Mouse (Mus musculus) layer of hippocampus, adult 9-10 months (tissue): ENCODE data around the gene Tcf7l1.

Experiments
- DNase-seq: peaks from one replicate; pipeline ENCODE4 v3.0.0; 2022; ENCODE audit warnings: low spot score

Gene Tcf7l1

DNA sequence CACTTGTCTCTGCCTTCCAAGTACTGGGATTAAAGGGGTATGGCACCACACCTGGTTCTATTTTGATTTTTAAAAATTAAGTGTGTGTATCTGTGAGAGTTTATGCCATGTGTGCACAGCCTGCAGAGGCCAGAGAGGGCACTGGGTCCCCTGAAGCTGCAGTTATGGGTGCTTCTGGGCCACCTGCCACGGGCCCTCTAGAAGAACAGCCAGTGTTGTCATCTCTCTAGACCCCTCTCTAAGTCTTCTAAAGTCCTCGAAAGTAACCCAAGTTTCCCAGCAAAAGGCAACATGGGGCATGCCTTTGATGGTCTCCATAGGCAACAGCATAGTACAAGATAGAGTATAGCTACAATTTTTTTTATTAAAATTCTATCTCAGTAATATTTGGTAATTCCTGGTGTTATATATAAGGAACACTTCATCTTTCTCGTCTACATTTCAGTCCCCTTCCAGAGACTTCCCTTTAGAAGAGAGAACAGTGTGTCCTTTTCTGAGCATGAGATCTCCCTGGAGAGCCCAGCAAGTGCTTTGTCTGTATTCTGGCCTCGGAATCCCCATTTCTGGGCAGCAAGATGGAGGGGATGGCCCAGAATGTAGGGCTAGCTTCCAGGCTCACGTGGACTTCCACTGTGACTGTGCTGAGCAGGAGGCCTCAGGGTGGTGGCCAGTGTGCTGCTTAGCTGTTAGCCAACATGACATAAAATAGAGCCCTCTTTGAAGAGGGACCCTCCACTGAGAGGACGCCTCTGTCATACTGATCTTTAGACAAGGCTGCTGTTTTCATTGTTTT is 195.8 kb downstream of the Tcf7l1 start:
- DNase-seq = no peak

DNA sequence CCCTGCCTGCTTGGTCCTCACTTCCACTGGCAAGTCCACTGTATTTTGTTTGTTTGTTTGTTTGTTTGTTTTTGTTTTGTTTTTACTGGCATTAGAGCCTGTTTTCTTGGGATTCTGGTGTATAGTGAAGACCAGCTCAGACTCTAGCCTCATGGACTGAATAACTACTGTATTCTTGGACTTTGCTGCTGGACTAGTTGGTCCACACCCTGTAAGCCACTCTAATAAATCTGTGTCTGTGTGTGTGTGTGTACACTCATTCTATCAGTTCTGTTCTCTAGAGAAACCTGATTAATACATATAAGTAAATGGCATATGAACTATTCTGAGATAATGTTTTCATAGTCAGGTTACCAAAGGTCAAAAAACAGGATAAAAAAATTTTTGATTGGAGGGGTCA is 198.9 kb downstream of the Tcf7l1 start:
- no peak for DNase-seq

DNA sequence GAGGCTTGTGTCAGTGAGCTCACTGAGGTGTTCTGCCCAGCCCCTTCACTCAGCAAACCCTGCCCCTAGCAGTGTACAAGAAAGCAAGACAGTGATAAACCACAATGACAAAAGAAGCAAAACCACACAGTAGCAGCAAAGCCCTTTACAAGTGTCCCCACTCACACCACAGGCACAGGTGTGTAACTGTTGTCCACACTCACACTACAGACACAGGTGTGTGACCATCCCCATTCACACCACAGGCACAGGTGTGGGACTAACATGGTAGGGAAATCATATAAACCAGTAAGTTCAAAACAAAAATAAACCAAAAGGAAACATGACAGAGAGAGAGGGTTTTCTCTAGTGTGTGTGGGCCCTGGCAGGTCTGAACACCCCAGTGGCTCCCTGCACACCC is 200.7 kb downstream of the Tcf7l1 start:
- DNase-seq = no peak

DNA sequence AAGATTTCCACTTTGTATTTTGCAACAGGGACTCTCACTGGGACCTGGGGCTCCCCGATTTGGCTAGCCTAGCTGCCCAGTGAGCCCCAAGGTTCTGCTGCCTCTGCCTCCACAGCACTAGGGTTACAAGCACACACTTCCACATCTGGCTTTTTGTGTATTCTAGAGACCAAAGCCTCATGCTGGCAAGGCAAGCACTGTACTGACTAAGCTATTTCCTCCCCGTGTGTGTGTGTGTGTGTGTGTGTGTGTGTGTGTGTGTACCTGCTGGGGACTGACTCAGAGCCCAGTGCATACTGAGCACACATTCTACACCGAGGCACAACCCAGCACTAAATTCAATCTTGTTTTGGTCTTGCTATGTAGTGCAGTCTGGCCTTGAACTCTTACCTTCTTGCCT is 202.4 kb downstream of the Tcf7l1 start:
- no peak for DNase-seq

DNA sequence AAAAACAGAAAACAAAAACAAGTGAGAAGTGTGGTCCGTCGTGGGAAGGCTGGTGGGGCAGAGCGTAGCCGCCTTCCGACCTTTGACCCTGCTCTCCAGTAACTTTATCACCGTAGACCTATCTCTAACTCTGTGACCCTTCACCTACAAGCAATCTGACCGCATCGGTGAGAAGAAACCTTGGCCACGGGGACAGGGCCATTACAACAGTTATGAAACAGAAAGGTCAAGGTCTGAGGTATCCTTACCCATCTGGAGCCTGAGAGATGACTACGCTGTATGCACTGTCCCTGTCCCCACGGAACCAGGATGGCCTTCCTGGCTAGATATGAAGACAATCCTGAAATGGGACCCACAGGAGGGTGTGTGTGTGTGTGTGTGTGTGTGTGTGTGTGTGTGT is 204.9 kb downstream of the Tcf7l1 start:
- DNase-seq = no peak

DNA sequence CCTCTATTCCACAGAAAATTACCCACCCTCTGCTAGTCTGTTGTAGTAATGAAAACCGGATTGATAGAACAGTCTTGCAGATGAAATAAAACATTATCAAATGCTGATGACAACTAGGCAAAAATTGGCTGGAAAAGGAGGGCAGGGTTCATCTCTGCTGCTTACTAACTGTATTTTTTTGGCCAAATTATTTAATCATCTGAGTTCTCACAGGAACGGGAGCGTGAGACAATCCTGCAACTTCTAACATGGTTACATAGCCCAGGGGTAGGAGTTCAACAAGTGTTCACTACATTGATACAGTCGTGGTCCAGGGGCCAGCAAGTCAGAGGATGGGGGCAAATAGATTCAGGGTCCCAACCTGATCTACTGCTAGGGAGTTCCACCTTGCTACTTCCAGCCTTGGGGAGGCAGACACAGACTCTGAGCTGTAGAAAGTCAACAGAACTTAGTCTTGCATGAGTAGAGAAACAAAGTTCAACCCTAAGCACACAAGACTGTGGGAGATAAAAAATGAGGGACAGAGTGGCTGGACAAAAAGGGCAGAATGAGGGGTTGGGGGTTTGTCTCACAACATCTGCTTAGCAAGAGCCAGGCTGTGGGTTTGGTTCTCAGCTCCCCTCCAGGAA is 205.7 kb downstream of the Tcf7l1 start:
- no peak for DNase-seq

DNA sequence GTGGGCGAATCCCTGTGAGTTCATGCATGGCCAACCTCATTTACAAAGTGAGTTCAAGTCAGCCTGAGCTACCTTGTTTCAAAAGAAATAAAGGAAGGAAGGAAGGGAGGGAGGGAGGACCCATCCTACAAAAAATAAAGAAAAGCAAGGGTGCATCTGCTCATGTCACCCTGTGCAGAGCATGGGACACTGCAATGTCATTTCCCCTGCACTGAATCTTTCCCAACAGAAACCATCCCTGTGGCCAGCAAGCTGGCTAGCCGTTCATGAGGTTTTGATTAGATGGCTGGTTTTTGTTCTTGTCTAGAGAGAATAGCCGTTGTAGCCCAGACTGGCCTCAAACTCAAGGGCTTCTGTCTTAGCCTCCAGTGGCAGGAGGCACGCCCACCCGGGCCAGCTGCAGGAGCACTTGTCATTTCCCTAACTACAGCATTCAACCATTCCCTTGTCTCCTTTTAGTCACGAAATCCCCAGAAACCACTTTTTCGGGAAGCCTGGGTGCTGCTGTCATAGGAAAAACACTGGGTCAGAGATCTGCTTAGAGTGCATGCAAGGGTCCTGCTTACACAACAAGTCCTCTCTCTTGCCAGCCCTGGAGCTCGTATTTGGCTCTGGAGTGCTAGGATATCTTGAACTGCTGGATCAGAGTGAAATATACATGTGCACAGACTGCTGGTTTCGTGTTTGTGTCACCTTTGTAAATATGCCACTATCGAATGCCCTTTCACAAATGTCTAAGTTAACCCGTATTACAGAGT is 207.2 kb downstream of the Tcf7l1 start:
- DNase-seq = no peak
